Mouse (Mus musculus): Measurements from ENCODE around the gene Eif5b.
"Not testable (repeated sequence)": the region's sequence is repeated elsewhere in the genome, so short reads cannot be mapped to it uniquely, and the experiment has no call there.

Gene Eif5b

GRCm38 (mm10) chr1:37997867-37998266 is at the start of gene Eif5b, which contains the start of gene Txndc9:
Gene Eif5b, plus strand, starts transcription at chr1:37998010.
Gene Txndc9, minus strand, starts transcription at chr1:37997893.
- peak; percentile 96 for DNase-seq (ENCODE audit: low read depth, low spot score)

DNA sequence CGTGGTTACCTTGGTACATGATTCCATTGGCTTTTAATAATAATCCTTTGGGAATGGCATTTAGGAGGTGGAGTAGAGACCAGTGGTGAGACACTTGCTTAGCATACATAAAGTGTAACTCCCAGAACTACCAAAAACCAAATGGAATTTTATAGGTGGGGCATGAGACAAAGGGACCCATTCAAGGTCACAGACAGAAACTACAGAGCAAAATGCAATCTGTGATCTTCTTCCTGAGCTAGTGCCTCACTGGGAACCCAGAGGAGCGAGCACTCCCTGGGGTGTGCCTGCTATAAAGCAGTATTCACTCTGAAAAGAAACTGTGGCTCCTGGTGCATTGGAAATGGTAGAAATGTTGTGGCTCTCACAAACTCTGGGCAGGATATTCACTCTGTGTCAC is 48.9 kb upstream of the Eif5b start:
- DNase-seq (ENCODE audit: low read depth, low spot score): no peak

- DNase-seq (ENCODE audit: low read depth, low spot score): no peak
These were observed 43.0 kb upstream of the Eif5b start for GRCm38 (mm10) chr1:37954786-37955185.

DNA sequence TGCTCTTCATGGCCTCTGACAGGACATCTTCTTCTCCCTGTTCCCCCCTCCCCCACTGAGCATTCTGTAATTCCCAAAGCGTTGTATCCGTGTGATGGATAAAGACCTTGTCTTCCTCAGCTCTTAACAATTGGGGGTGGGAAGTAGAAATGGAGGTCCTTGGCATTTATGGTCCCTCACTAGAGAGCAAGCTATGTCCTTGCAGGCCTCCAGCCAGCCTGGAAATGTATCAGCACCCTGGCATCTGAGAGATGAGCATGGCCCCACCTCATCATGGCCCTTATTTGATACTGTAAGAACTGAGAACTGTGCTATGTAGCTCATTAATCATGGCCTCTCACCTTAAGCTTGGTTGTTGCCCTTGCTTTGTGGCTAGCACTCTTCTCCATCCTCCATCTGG is 42.6 kb upstream of the Eif5b start:
- DNase-seq (ENCODE audit: low read depth, low spot score): no peak

DNA sequence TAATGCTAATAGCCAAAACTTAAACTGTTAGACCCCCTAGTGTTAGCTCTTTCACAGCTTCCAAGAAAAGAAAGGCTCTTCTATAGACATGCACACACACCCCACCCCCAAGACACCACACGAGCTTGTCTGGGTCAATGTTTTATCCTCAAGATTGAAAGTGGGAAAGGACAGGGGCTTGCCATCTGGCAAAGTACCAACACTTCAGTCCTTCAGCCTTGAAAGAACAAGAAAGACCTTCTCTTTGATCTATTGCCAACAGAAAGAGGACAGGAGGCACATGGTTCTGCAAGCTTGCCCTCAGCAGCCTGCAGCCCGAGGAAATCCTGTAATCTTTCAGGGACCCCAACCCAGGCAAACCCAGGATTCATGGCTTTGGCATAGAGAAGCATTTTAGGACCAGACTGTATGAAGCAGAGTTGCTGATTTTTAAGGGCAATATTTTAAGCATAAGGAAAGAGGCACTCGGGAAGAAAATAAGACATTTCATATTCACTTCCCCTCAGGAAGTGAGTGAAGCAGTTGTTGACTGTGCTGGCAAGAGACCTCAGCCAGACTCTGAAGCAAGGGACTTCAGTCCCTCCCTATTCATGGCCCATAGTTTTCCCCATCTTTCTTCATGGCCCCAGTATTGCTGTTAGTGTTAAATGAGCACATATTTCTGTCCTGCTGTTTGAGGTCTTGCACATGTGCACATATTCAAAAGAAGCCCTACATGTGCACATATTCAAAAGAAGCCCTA is 40.9 kb upstream of the Eif5b start:
- DNase-seq (ENCODE audit: low read depth, low spot score): no peak

DNA sequence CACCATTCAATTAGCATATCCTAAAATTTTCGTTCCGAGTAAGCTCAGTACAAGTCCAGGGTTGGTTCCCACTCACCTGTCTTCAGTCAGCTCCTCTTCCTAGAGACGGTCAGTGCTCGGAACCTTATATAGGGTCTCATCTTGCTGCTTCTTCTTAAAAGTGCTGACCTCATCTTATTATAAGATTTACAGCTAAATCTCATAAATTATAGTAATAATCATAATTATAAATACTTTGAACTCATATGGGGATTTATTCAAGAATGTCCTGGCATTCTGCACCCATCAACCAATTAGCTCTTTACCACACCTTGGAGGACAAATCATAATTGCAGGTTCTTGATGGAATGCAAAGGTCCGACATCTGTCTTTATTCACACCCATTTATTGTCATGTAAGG is 40.2 kb upstream of the Eif5b start, which contains the start of gene Lyg1:
Lyg1 (minus strand) TSS at position 101 of the 400 bp plus-strand sequence.
- no peak for DNase-seq (ENCODE audit: low read depth, low spot score)

DNA sequence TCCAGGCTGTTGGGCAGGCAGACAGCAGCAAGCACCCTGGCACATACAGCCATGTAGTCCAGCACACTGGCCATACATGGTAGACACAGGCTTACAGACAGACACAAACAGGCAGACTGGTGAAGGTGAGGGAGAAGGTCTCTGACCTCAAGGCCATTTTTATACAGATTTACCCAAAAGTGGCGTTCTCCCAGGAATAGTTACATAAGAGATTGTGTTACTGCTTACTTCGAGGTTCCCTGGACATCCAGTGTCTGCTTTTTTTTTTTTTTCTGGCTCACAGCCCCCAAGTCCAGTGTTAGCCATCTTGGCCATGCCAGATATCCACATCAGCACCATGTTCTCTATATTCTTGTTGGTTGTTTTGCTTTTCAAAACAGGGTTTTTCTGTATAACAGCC is 39.3 kb upstream of the Eif5b start:
- no peak for DNase-seq (ENCODE audit: low read depth, low spot score)

- DNase-seq (ENCODE audit: low read depth, low spot score): no peak
These were observed 38.3 kb upstream of the Eif5b start for GRCm38 (mm10) chr1:37959486-37959885.

GRCm38 (mm10) chr1:37965571-37965970 is 32.2 kb upstream of the Eif5b start:
- no peak for DNase-seq (ENCODE audit: low read depth, low spot score)

DNA sequence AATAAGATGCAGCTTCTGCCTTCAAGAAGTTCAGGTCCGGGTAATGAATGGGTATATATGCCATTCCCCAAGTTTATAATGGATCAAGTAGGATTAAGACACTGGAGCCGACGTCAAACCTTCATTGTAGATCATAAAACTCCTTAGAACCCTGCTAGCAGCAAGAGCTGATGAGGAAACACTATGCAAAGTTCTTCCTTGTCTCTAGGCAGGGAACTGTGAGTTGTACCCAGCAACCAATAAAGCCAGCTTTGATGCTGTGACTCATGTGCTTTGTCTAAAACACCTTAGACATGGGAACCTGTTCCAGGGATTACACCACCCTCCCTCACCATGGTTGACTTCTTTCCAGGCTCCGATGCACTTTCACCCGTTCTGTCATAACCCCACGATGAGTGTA is 29.1 kb upstream of the Eif5b start:
- DNase-seq (ENCODE audit: low read depth, low spot score): no peak

- DNase-seq (ENCODE audit: low read depth, low spot score): no peak
These were observed 26.3 kb upstream of the Eif5b start for GRCm38 (mm10) chr1:37971520-37971919.

- DNase-seq (ENCODE audit: low read depth, low spot score): not testable (repeated sequence)
These were observed 21.1 kb upstream of the Eif5b start for GRCm38 (mm10) chr1:37976666-37977065.

GRCm38 (mm10) chr1:37977303-37977702 is 20.5 kb upstream of the Eif5b start:
- DNase-seq (ENCODE audit: low read depth, low spot score): no peak

GRCm38 (mm10) chr1:37984326-37984725 is 13.5 kb upstream of the Eif5b start:
- no peak for DNase-seq (ENCODE audit: low read depth, low spot score)

DNA sequence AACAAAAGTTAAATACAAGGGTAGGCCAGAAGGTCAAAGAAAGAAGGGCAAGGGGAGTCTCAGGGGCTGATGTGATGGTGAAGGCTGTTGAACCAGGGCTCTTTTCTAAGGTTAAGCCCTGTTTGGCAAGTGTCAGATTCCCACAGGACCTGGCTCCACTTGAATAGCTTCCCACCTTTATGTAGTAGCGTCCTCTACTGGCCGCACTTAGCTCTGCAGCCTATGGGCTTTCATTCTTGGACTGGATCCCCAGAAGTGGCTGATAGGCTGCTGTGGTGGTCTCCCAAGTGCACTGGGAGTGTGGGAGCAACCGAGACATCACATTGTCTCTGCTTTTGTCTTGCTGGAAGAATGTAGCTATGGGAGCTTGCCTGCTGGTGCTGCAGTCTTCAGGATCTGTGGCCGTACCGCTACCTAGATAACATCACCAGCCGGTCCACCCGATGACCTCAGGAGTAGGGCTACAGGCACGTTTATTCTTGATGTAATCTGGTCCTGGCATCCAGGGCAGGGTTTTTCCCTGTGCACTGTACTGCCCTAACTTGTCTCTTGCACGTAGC is 12.0 kb upstream of the Eif5b start:
- DNase-seq (ENCODE audit: low read depth, low spot score): no peak

DNA sequence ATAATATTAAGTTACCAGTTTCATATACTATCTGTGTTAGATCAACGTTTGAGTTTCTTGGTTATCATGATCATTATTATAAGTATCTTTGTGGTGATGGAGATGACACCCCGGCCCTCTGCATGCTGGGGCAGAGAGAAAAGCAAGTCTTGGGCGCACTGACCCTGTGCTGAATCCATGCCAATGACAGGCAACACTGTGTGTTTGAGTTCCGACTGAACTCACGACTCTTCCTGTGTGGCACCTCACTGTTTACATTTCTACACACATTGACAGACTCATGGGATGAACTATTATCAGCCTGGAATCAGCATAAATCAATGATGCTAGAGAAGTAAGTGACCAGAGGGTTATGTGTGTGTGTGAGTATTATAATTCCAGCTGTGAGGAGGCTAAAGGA is 10.0 kb upstream of the Eif5b start:
- no peak for DNase-seq (ENCODE audit: low read depth, low spot score)

DNA sequence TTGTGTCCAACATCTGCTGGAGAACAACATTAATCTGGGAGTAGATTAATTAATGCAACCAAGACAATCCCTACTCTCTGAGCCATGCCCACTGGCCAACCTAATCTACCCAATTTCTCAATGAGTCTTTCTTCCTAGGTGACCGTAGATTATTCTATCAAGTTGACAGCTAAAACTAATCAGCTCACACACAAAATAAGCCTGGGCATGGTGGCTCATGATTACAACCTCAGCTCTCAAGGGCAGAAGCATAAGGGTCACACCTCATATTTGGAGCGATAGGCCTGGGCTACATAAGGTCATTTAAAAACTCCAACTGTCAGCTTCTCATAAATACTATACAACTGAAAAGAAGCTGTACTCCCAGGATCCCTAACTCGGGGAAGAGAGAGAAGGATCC is 1.6 kb upstream of the Eif5b start:
- no peak for DNase-seq (ENCODE audit: low read depth, low spot score)

DNA sequence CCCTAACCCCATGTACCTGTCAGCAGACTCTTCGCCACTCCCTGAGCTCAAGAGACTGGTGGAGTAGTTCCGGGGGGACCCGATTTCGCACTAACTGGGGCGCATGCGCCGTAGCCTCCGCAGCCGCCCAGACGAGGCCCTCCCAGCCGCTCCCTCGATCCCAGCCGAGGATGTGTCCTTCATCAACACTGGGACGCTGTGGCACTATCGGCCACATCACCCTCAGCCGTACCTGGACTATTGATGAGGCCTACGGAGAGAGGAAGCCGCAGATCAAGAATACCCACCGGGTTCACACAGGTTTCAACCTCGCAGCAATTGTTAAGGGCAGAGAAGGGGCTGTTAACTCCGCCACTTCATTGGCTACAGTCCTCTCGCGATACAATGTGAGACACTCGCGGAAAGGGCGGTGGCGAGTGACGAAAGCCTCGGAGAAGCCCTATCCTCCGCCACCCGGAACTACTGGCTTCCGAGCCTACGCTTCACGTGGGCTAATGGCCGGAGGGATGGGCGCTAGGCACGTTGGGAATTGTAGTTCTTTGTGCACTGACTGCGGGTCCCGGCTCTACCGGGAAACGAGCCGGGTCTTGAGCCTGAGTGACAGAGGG is 829 bp upstream of the Eif5b start:
- DNase-seq (ENCODE audit: low read depth, low spot score): peak; percentile 99

- peak; percentile 59 for DNase-seq (ENCODE audit: low read depth, low spot score)
These were observed 775 bp downstream of the Eif5b start for GRCm38 (mm10) chr1:37998371-37999199.

- peak; percentile 34 for DNase-seq (ENCODE audit: low read depth, low spot score)
These were observed 1.7 kb downstream of the Eif5b start for GRCm38 (mm10) chr1:37999552-37999951.

DNA sequence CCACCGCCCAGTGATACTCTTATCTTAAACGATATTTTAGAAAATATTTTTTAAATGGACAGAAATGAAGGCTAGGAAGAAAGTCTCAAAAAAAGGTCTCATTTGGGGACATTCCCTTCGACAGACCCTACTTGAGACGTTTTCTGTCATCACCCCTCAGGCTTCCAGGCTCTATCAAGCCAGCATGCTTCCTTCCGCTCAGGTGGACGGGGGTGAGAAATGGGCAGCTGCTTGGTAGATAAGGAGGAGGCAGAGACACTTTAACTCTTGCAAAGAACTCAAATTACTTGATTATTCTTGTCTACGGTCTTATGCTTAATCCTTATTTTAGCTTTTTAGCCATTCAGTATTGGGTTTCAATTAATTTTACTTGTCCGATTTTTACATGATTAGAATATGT is 3.0 kb downstream of the Eif5b start:
- no peak for DNase-seq (ENCODE audit: low read depth, low spot score)

DNA sequence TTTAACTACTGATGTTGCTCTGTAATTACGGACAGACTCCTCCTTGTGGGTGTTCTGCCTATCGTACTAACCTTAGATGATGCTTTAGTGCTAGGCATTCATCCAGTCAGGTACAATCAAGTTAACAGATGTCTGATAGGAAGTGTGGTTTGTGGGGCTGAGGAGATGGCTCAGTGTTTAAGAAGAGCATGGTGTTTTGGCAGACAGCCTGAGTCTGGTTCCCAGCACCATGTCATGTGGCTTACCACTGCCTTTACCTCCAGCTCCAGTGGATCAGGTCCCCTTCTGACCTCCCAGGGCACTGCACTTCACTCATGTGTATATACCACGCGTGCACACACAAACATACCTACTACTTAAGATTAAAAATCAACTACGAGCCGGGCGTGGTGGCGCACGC is 4.1 kb downstream of the Eif5b start:
- DNase-seq (ENCODE audit: low read depth, low spot score): no peak

Measured in A20 (cell line).